Mouse (Mus musculus) midbrain, embryonic 11.5 days (tissue): Measurements from ENCODE around the gene Hcn3. TPM values are rescaled to one million over a fixed set of nuclear protein-coding genes. Genes with fewer than 3 reads are reported as not detected.

Source experiments
- ATAC-seq: fragments of 200-750 bp; cut with Nextera tagmentation; 2 replicates; pipeline ENCODE4 v1.8.0; 2017; ENCODE audit warnings: moderate TSS enrichment, moderate library complexity; ENCODE audit not compliant: low FRiP score
- DNase-seq: peaks from one replicate; pipeline ENCODE4 v3.0.0; 2015; ENCODE audit warnings: low spot score; ENCODE audit errors: missing footprints
- H3K27ac ChIP-seq: fragments of 300-500 bp; sonication (generic); 2 replicates; pipeline ENCODE4 v1.5.1; 2014; ENCODE audit warnings: low read depth, low read length
- H3K27me3 ChIP-seq: fragments of 300-500 bp; sonication (generic); 2 replicates; pipeline ENCODE4 v1.6.1; 2014; ENCODE audit warnings: mild to moderate bottlenecking, low read length, moderate library complexity, mixed read lengths; ENCODE audit not compliant: control insufficient read depth, insufficient read depth
- H3K36me3 ChIP-seq: fragments of 300-500 bp; sonication (generic); 2 replicates; pipeline ENCODE4 v1.6.1; 2014; ENCODE audit warnings: mild to moderate bottlenecking, low read length, moderate library complexity, mixed read lengths; ENCODE audit not compliant: control insufficient read depth, insufficient read depth
- H3K4me1 ChIP-seq: fragments of 300-500 bp; sonication (generic); 2 replicates; pipeline ENCODE4 v1.6.1; 2014; ENCODE audit warnings: low read length; ENCODE audit not compliant: control insufficient read depth, insufficient read depth
- H3K4me2 ChIP-seq: fragments of 300-500 bp; sonication (generic); 2 replicates; pipeline ENCODE4 v1.6.1; 2014; ENCODE audit warnings: mild to moderate bottlenecking, moderate library complexity
- H3K4me3 ChIP-seq: fragments of 300-500 bp; sonication (generic); 2 replicates; pipeline ENCODE4 v1.5.1; 2014; ENCODE audit warnings: low read depth, low read length
- H3K9ac ChIP-seq: fragments of 300-500 bp; sonication (generic); 2 replicates; pipeline ENCODE4 v1.6.1; 2014; ENCODE audit warnings: low read length
- H3K9me3 ChIP-seq: fragments of 300-500 bp; sonication (generic); 2 replicates; pipeline ENCODE4 v1.6.1; 2016; ENCODE audit warnings: low read length; ENCODE audit not compliant: control insufficient read depth
- WGBS: fragments of 180-500 bp; shearing (Covaris S2); extraction: QIAGEN DNeasy Blood & Tissue Kit; methylation state at CpG from one replicate; pipeline ENCODE4 v1.1.7; 2014; 5-methylcytosine and 5-hydroxymethylcytosine counted together
- polyA plus RNA-seq: library from polyadenylated mRNA; unstranded; fragments of >200 nt; fragmentation: Nextera tagmentation; extraction: Ambion mirVana; gene quantifications from 2 replicates; pipeline ENCODE4 v1.2.1, GENCODE M21; 2014

Hcn3 gene
- 4.5 and 4.7 TPM in 2 replicates for polyA plus RNA-seq

- peak within 1 kb of the TSS; percentile 72 for H3K4me3 ChIP-seq
- ATAC-seq (peak; percentile 81), DNase-seq (peak; percentile 96)
- no peaks in the 10 kb centered on the region for H3K36me3 ChIP-seq
- H3K9me3 ChIP-seq = no peaks in the 10 kb centered on the region
- H3K4me2 ChIP-seq = peak within 1 kb of the TSS; percentile 98
- H3K4me1 ChIP-seq = peaks cover 7% of the 10 kb centered on the region; the same call in 1 of the 2 replicates
- H3K9ac ChIP-seq = peak within 1 kb of the TSS; percentile 71
- 1% methylated on average over 58 of the region's 66 CpGs for WGBS
- no peak within 1 kb of the TSS for H3K27ac ChIP-seq
- H3K27me3 ChIP-seq = no peaks in the 10 kb centered on the region
These were observed at the start of gene Hcn3 for GRCm38 (mm10) chr3:89159616-89160344. Gene Hcn3, minus strand, starts transcription at chr3:89160196.

DNA sequence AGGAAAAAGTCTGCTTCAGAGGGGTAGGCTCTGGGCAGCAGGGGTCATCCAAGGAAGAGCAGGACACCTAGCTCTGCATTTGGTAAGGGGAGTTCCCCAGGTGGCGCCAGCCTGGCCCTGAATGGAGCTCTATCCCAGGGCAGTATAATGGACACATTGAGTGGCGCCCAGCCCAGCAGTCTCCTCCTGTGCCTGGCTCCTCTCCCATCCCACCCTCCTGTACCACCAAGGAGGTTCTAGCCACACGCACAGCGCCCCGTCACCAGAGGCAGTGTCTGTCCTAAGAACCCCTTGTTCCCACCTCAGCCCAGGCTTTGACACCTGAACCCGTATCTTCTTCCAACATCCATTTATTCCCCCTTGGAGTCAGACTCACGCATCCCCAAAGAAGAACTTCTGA lies 49.7 kb upstream of the Hcn3 start:
- ATAC-seq = no peak
- H3K36me3 ChIP-seq = peaks cover 20% of the 10 kb centered on the region
- H3K4me3 ChIP-seq = no peak overlapping the region
- H3K4me1 ChIP-seq = peaks cover 7% of the 10 kb centered on the region
- no peak overlapping the region for H3K4me2 ChIP-seq
- WGBS = 86% methylated on average over 7 of the region's 7 CpGs
- H3K27ac ChIP-seq = no peak overlapping the region
- DNase-seq = no peak
- H3K9ac ChIP-seq = no peak overlapping the region
- H3K27me3 ChIP-seq = no peaks in the 10 kb centered on the region
- no peaks in the 10 kb centered on the region for H3K9me3 ChIP-seq

GRCm38 (mm10) chr3:89208736-89209135 lies 48.7 kb upstream of the Hcn3 start:
- 85% methylated on average over 6 of the region's 6 CpGs for WGBS
- no peaks in the 10 kb centered on the region for H3K27me3 ChIP-seq
- H3K4me2 ChIP-seq = no peak overlapping the region
- H3K4me1 ChIP-seq = peaks cover 3% of the 10 kb centered on the region
- no peak overlapping the region for H3K4me3 ChIP-seq
- DNase-seq (no peak), ATAC-seq (no peak)
- peaks cover 20% of the 10 kb centered on the region for H3K36me3 ChIP-seq
- H3K27ac ChIP-seq = no peak overlapping the region
- no peak overlapping the region for H3K9ac ChIP-seq
- no peaks in the 10 kb centered on the region for H3K9me3 ChIP-seq

DNA sequence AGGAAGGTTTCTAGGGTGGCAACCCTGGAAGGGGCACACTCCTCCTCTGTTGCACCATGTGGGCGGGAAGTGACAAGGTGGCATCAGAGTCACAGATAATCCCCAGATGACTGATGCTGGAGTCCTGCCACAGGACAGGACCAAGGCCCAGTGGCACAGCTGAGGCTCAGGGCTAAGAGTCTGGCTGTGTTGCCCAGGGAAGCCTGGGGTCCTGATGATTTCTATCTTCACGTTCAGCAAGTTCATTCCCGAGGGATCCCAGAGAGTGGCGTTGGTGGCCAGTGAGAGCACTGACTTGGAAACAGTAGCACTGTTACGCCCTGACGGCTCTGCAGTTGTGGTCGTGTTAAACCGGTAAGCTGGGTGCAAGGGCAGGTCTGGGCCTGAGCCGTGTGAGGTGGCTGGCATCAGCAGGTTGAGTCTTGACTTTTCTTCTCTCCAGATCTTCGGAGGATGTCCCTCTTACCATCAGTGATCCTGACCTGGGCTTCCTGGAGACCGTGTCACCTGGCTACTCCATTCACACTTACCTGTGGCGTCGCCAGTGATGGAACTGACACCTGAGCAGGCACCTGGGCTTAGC lies 48.2 kb upstream of the Hcn3 start:
- Histone ChIP-seq H3K4me1 (peaks cover 6% of the 10 kb centered on the region), H3K4me3 (no peak overlapping the region), H3K4me2 (no peak overlapping the region), H3K9me3 (no peaks in the 10 kb centered on the region), H3K9ac (no peak overlapping the region), H3K36me3 (peaks cover 20% of the 10 kb centered on the region), H3K27ac (no peak overlapping the region), H3K27me3 (no peaks in the 10 kb centered on the region)
- ATAC-seq = no peak
- DNase-seq = no peak
- 95% methylated on average over 13 of the region's 13 CpGs for WGBS

GRCm38 (mm10) chr3:89206695-89207094 lies 46.7 kb upstream of the Hcn3 start:
- H3K4me3 ChIP-seq = no peak overlapping the region
- no peak overlapping the region for H3K27ac ChIP-seq
- peaks cover 4% of the 10 kb centered on the region; the same call in 1 of the 2 replicates for H3K4me1 ChIP-seq
- no peaks in the 10 kb centered on the region for H3K27me3 ChIP-seq
- no peak for ATAC-seq
- H3K4me2 ChIP-seq = no peak overlapping the region
- peaks cover 20% of the 10 kb centered on the region for H3K36me3 ChIP-seq
- H3K9ac ChIP-seq = no peak overlapping the region
- no peak for DNase-seq
- H3K9me3 ChIP-seq = no peaks in the 10 kb centered on the region
- WGBS = 92% methylated on average over 2 of the region's 2 CpGs

DNA sequence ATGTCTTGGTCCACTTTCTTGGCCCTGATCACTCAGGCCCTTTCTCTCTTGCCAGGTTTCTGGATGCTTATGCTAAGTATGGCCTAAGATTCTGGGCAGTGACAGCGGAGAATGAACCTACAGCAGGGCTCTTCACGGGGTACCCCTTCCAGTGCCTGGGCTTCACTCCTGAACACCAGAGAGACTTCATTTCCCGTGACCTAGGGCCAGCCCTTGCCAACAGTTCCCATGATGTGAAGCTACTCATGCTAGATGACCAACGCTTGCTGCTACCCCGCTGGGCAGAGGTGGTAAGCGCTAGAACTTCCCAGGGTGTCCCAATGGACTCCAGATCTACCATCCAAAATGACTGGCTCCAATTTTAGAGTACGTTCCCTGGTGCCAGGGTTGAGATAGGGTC lies 46.1 kb upstream of the Hcn3 start:
- no peaks in the 10 kb centered on the region for H3K27me3 ChIP-seq
- peaks cover 20% of the 10 kb centered on the region for H3K36me3 ChIP-seq
- H3K9me3 ChIP-seq = no peaks in the 10 kb centered on the region
- peaks cover 4% of the 10 kb centered on the region; the same call in 1 of the 2 replicates for H3K4me1 ChIP-seq
- no peak for ATAC-seq
- no peak overlapping the region for H3K27ac ChIP-seq
- no peak overlapping the region for H3K4me2 ChIP-seq
- WGBS = 92% methylated on average over 7 of the region's 7 CpGs
- no peak for DNase-seq
- H3K4me3 ChIP-seq = no peak overlapping the region
- no peak overlapping the region for H3K9ac ChIP-seq

- no peak for DNase-seq
- H3K36me3 ChIP-seq = peaks cover 9% of the 10 kb centered on the region; the same call in 1 of the 2 replicates
These were observed 43.1 kb upstream of the Hcn3 start for GRCm38 (mm10) chr3:89203142-89203514.

DNA sequence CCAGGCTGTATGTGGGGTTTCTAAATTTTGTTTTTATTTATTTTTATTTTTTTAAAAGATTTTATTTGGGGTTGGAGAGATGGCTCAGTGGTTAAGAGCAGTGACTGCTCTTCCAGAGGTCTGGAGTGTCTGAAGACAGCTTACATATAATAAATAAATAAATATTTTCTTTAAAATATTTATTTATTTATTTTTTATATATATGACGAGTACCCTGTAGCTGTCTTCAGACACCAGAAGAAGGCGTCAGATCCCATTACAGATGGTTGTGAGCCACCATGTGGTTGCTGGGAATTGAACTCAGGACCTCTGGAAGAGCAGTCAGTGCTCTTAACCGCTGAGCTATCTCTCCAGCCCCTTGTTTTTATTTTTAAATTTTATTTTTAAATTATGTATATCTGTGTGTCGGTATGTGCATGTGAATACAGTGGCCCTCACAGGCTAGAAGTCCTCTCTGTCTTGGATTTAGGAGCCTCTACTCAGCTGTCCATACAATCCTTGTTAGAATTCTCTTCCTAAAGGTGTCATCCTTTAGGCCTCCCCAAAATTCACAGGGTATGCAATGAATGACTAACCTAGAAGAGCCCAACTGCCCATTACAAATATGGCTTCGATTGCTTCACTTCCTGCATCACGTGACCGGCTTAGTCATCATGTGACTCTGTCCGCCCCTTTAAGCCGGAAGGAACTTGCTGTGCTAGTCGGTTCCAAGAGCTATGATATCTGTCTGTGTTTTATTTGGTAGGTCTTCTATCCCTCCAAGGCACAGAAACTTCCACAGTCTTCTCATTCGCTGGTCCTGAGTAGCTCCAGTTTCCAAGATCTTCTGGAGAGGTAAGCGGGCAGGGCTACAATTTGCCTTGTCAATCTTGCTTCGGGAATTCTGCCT lies 42.5 kb upstream of the Hcn3 start, which contains the start of gene Gba:
Gba (plus strand) TSS at position 676 of the 889 bp plus-strand sequence.
- Histone ChIP-seq H3K9ac (peak within 1 kb of the TSS; percentile 50), H3K36me3 (peaks cover 4% of the 10 kb centered on the region; the same call in 1 of the 2 replicates), H3K4me1 (peaks cover 4% of the 10 kb centered on the region; the same call in 1 of the 2 replicates), H3K9me3 (no peaks in the 10 kb centered on the region), H3K4me3 (peak within 1 kb of the TSS; percentile 40), H3K4me2 (peak within 1 kb of the TSS; percentile 52), H3K27ac (no peak within 1 kb of the TSS), H3K27me3 (no peaks in the 10 kb centered on the region)
- ATAC-seq = peak; percentile 90
- DNase-seq = peak; percentile 100
- WGBS = 26% methylated on average over 13 of the region's 13 CpGs

More at GRCm38 (mm10) chr3:89203142-89203514, 43.1 kb upstream of the Hcn3 start:
- Histone ChIP-seq H3K9me3 (no peaks in the 10 kb centered on the region), H3K9ac (peak overlapping the region; percentile 50), H3K4me3 (peak overlapping the region; percentile 40), H3K4me1 (peaks cover 4% of the 10 kb centered on the region; the same call in 1 of the 2 replicates), H3K27ac (no peak overlapping the region), H3K4me2 (peak overlapping the region; percentile 52), H3K27me3 (no peaks in the 10 kb centered on the region)
- peak; percentile 28 for ATAC-seq
- 39% methylated on average over 5 of the region's 5 CpGs for WGBS
